Mouse (Mus musculus) cerebellum, postnatal 25 days (tissue): ENCODE measurements at regions not wholly inside any gene's neighbourhood (a gene's known extent, or its start where the extent isn't known, plus 50 kb on each side); places are given as distances from the start of the nearest gene placed in this dataset.

Experiments
- DNase-seq, 2 experiments: peaks; one replicate each; pipeline ENCODE4 v3.0.0; 2021; ENCODE audit warnings: mixed read lengths in 2 of 2

- DNase-seq, result no peak
These were observed 64.7 kb upstream of the Ppp1r3a start for GRCm38 (mm10) chr6:14819798-14820197.

- DNase-seq, result no peak
These were observed 69.7 kb upstream of the Ppp1r3a start for GRCm38 (mm10) chr6:14824777-14825176.

GRCm38 (mm10) chr6:14838910-14839309 is 62.2 kb upstream of the Foxp2 start:
- DNase-seq, result peak in 1 of 2 experiments; percentile 8
